Mouse (Mus musculus) intestine, embryonic 16.5 days (tissue): Measurements from ENCODE around the gene Tlx2. TPM values are rescaled to one million over a fixed set of nuclear protein-coding genes. Genes with fewer than 3 reads are reported as not detected.

Source experiments
- ATAC-seq: fragments of 200-750 bp; cut with Nextera tagmentation; 2 replicates; pipeline ENCODE4 v1.8.0; 2017; ENCODE audit warnings: moderate TSS enrichment, moderate library complexity
- H3K27ac ChIP-seq: fragments of 300-500 bp; sonication (generic); 2 replicates; pipeline ENCODE4 v1.5.1; 2014; ENCODE audit warnings: mild to moderate bottlenecking, low read length
- H3K27me3 ChIP-seq: fragments of 300-500 bp; sonication (generic); replicated peaks from 2 replicates; pipeline ENCODE4 v1.6.1; 2014; ENCODE audit warnings: low read length, control low read depth, mixed read lengths; ENCODE audit not compliant: control insufficient read depth, insufficient read depth
- H3K36me3 ChIP-seq: fragments of 300-500 bp; sonication (generic); 2 replicates; pipeline ENCODE4 v1.6.1; 2014; ENCODE audit warnings: low read length, control low read depth; ENCODE audit not compliant: control insufficient read depth, insufficient read depth
- H3K4me1 ChIP-seq: fragments of 300-500 bp; sonication (generic); 2 replicates; pipeline ENCODE4 v1.6.1; 2014; ENCODE audit warnings: low read length, control low read depth, mixed read lengths; ENCODE audit not compliant: control insufficient read depth, insufficient read depth
- H3K4me2 ChIP-seq: fragments of 300-500 bp; sonication (generic); 2 replicates; pipeline ENCODE4 v1.6.1; 2014; ENCODE audit warnings: low read depth, low read length, control low read depth
- H3K4me3 ChIP-seq: fragments of 300-500 bp; sonication (generic); 2 replicates; pipeline ENCODE4 v1.5.1; 2014; ENCODE audit warnings: mild to moderate bottlenecking, low read length
- H3K9ac ChIP-seq: fragments of 300-500 bp; sonication (generic); 2 replicates; pipeline ENCODE4 v1.6.1; 2014; ENCODE audit warnings: low read depth, low read length
- H3K9me3 ChIP-seq: fragments of 300-500 bp; sonication (generic); 2 replicates; pipeline ENCODE4 v1.6.1; 2016; ENCODE audit warnings: low read length, control low read depth; ENCODE audit not compliant: control insufficient read depth
- WGBS: fragments of 180-500 bp; shearing (Covaris S2); extraction: QIAGEN DNeasy Blood & Tissue Kit; methylation state at CpG from one replicate; pipeline ENCODE4 v1.1.7; 2014; 5-methylcytosine and 5-hydroxymethylcytosine counted together
- polyA plus RNA-seq: library from polyadenylated mRNA; unstranded; fragments of >200 nt; fragmentation: Nextera tagmentation; extraction: Ambion mirVana; gene quantifications from 2 replicates; pipeline ENCODE4 v1.2.1, GENCODE M21; 2015

The Tlx2 gene
- polyA plus RNA-seq, 1 experiment from 2014 or later = 9.3 TPM

- no peaks in the 10 kb centered on the region for H3K9me3 ChIP-seq
- WGBS = 54% methylated on average over 6 of the region's 6 CpGs
- peaks cover 5% of the 10 kb centered on the region for H3K4me1 ChIP-seq
- H3K4me3 ChIP-seq = no peak overlapping the region
- H3K4me2 ChIP-seq = no peak overlapping the region
- H3K27ac ChIP-seq = no peak overlapping the region
- no peaks in the 10 kb centered on the region for H3K27me3 ChIP-seq
- H3K9ac ChIP-seq = no peak overlapping the region
- ATAC-seq = no peak
- H3K36me3 ChIP-seq = no peaks in the 10 kb centered on the region
Observed at GRCm38 (mm10) chr6:83043561-83043960, 26.5 kb downstream of the Tlx2 start.

GRCm38 (mm10) chr6:83040601-83041000 lies 29.5 kb downstream of the Tlx2 start:
- Histone ChIP-seq H3K4me2 (no peak overlapping the region), H3K9me3 (no peaks in the 10 kb centered on the region), H3K4me1 (peaks cover 9% of the 10 kb centered on the region), H3K4me3 (no peak overlapping the region), H3K9ac (no peak overlapping the region), H3K27me3 (no peaks in the 10 kb centered on the region), H3K36me3 (no peaks in the 10 kb centered on the region), H3K27ac (no peak overlapping the region)
- WGBS = 75% methylated on average over 5 of the region's 5 CpGs
- ATAC-seq = no peak

- Histone ChIP-seq H3K27me3 (peaks cover 7% of the 10 kb centered on the region; the same call in 1 of the 2 replicates), H3K4me3 (peak overlapping the region; percentile 29), H3K4me2 (peak overlapping the region; percentile 53), H3K36me3 (no peaks in the 10 kb centered on the region), H3K27ac (no peak overlapping the region), H3K9me3 (no peaks in the 10 kb centered on the region), H3K4me1 (peaks cover 18% of the 10 kb centered on the region), H3K9ac (peak overlapping the region; percentile 52)
- 9% methylated on average over 24 of the region's 24 CpGs for WGBS
- ATAC-seq = peak; percentile 90
Observed at GRCm38 (mm10) chr6:83038496-83039012, 31.5 kb downstream of the Tlx2 start.

GRCm38 (mm10) chr6:83037188-83037587 lies 32.9 kb downstream of the Tlx2 start:
- no peaks in the 10 kb centered on the region for H3K36me3 ChIP-seq
- peaks cover 7% of the 10 kb centered on the region; the same call in 1 of the 2 replicates for H3K27me3 ChIP-seq
- no peaks in the 10 kb centered on the region for H3K9me3 ChIP-seq
- H3K4me3 ChIP-seq = no peak overlapping the region
- peaks cover 23% of the 10 kb centered on the region for H3K4me1 ChIP-seq
- H3K4me2 ChIP-seq = no peak overlapping the region
- no peak overlapping the region for H3K27ac ChIP-seq
- H3K9ac ChIP-seq = no peak overlapping the region
- WGBS = 81% methylated on average over 8 of the region's 8 CpGs
- no peak for ATAC-seq

- Histone ChIP-seq H3K4me1 (peaks cover 27% of the 10 kb centered on the region), H3K4me3 (peak overlapping the region; percentile 77), H3K27ac (peak overlapping the region; percentile 84), H3K9me3 (no peaks in the 10 kb centered on the region), H3K27me3 (peaks cover 10% of the 10 kb centered on the region), H3K4me2 (peak overlapping the region; percentile 94), H3K9ac (peak overlapping the region; percentile 78), H3K36me3 (no peaks in the 10 kb centered on the region)
- no peak for ATAC-seq
- WGBS = 31% methylated on average over 5 of the region's 5 CpGs
Observed at GRCm38 (mm10) chr6:83034463-83035055, 35.5 kb downstream of the Tlx2 start.

GRCm38 (mm10) chr6:83033249-83034185 lies 36.6 kb downstream of the Tlx2 start, which contains the start of the genes Dok1 and Loxl3:
Gene Dok1, minus strand, starts transcription at chr6:83033471.
Gene Loxl3, plus strand, starts transcription at chr6:83034173.
- no peaks in the 10 kb centered on the region for H3K36me3 ChIP-seq
- no peaks in the 10 kb centered on the region for H3K9me3 ChIP-seq
- under 1% methylated on average over 51 of the region's 51 CpGs for WGBS
- peaks cover 21% of the 10 kb centered on the region for H3K4me1 ChIP-seq
- H3K9ac ChIP-seq = peak within 1 kb of the TSS; percentile 78
- ATAC-seq = peak; percentile 91
- H3K27ac ChIP-seq = peak within 1 kb of the TSS; percentile 84
- H3K4me2 ChIP-seq = peak within 1 kb of the TSS; percentile 94
- H3K27me3 ChIP-seq = peaks cover 10% of the 10 kb centered on the region
- peak within 1 kb of the TSS; percentile 77 for H3K4me3 ChIP-seq

DNA sequence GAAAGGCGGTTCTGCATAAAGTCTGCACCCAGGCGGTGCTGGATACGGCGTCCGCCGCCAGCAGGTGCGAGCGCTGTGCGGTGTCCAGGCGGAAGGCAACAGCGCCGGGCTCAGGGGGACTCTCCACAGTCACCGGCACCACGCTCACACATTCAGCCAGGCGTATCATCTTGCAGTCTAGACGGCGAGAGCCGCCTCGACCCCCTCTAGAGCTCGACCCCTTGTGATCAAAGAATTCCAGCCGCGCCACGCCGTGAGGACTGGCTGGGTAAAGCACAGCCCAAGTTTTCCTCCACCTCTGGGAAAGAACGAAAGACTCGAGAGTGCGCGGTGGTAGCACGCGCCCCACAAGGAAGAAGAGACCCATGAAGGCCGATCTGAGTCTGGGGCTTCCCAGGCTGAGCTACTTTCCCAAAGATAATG lies 37.3 kb downstream of the Tlx2 start:
- WGBS = under 1% methylated on average over 31 of the region's 31 CpGs
- ATAC-seq = peak; percentile 64
- H3K4me1 ChIP-seq = peaks cover 18% of the 10 kb centered on the region
- H3K36me3 ChIP-seq = no peaks in the 10 kb centered on the region
- peaks cover 10% of the 10 kb centered on the region for H3K27me3 ChIP-seq
- peak overlapping the region; percentile 78 for H3K9ac ChIP-seq
- peak overlapping the region; percentile 77 for H3K4me3 ChIP-seq
- no peaks in the 10 kb centered on the region for H3K9me3 ChIP-seq
- H3K4me2 ChIP-seq = peak overlapping the region; percentile 94
- H3K27ac ChIP-seq = peak overlapping the region; percentile 84

DNA sequence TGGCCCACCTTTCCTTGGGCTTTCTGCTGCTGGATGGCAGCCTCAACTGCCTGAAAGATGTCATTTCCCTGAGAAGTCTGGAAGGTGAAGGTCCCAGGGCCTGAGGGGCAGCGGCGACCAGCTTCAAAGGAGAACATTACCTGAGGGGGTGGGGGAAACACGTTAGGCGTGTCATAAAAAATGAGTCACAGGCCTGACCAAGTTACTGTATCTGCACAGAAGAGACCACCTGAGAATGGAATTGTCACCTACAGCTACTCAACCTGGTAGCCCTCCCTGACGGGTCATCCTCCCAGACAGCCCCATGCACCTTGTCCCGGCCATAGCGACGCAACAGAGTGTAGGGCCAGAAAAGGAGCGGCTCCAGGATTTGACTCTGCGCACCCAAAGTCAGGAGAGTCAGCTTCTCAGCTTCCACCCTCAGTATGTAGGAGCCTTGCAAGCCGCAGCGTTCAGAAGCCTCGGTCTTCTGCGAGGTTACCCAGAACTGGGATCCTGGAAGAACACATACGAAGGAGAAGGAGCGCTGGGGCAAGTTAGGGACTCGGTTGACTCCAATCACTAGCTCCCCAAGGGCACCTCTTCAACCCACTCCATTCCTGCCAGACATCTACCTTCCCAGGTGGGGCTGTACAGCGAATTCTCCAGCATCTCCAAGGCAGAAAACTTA lies 38.0 kb downstream of the Tlx2 start:
- H3K27me3 ChIP-seq = peaks cover 10% of the 10 kb centered on the region
- no peak for ATAC-seq
- no peaks in the 10 kb centered on the region for H3K36me3 ChIP-seq
- no peak overlapping the region for H3K27ac ChIP-seq
- H3K4me2 ChIP-seq = peak overlapping the region; percentile 94
- peaks cover 18% of the 10 kb centered on the region for H3K4me1 ChIP-seq
- no peaks in the 10 kb centered on the region for H3K9me3 ChIP-seq
- 41% methylated on average over 18 of the region's 18 CpGs for WGBS
- peak overlapping the region; percentile 77 for H3K4me3 ChIP-seq
- peak overlapping the region; percentile 37; the same call in 1 of the 2 replicates for H3K9ac ChIP-seq

GRCm38 (mm10) chr6:83031111-83031510 lies 39.0 kb downstream of the Tlx2 start:
- Histone ChIP-seq H3K27ac (no peak overlapping the region), H3K36me3 (no peaks in the 10 kb centered on the region), H3K4me2 (no peak overlapping the region), H3K9me3 (no peaks in the 10 kb centered on the region), H3K9ac (no peak overlapping the region), H3K4me3 (no peak overlapping the region), H3K4me1 (peaks cover 18% of the 10 kb centered on the region), H3K27me3 (peaks cover 10% of the 10 kb centered on the region)
- ATAC-seq = no peak
- WGBS = 79% methylated on average over 7 of the region's 7 CpGs
